12 mouse cellular contexts compared by ENCODE assay signal in genomic region chr16:34569897-34570296, GRCm38 (mm10).
"Had no signal": no experiment of that assay in that cellular context is flagged by ENCODE, and none has a peak within 500 bp of the region (broad histone marks: within the 10 kb centered on the region; RNA-seq: fewer than 3 reads in every experiment).

No protein-coding gene starts in this region.

- H3K9me3 ChIP-seq: liver, embryonic 13.5 days; midbrain, embryonic 12.5 days had no signal

- H3K9ac ChIP-seq: liver, embryonic 13.5 days; lung, embryonic 14.5 days; midbrain, embryonic 12.5 days had no signal

- H3K27ac ChIP-seq: hindbrain, postnatal 0 days; kidney, postnatal 0 days; liver, embryonic 13.5 days; macrophage; midbrain, embryonic 12.5 days had no signal

- H3K4me3 ChIP-seq: liver, embryonic 13.5 days; midbrain, embryonic 12.5 days had no signal

- H3K27me3 ChIP-seq: midbrain, embryonic 12.5 days had no signal

- ATAC-seq: hindbrain, postnatal 0 days; inflammation-experienced regulatory T-cells, adult 6 months; lung, postnatal 0 days; midbrain, embryonic 16.5 days had no signal

- H3K4me2 ChIP-seq: liver, embryonic 13.5 days; lung, embryonic 14.5 days; midbrain, embryonic 12.5 days had no signal

- H3K36me3 ChIP-seq: liver, embryonic 13.5 days; midbrain, embryonic 12.5 days had no signal

- DNase-seq: left cerebral cortex, postnatal 4 days; liver, embryonic 13.5 days; lung, embryonic 14.5 days; thymus, adult 18-20 months; thymus, postnatal 36 days had no signal
